Mouse (Mus musculus) liver, embryonic 14.5 days (tissue): ENCODE measurements around the gene Idh2.

Source experiments
- CTCF ChIP-seq: IDR thresholded peaks from 2 replicates; pipeline ENCODE4 v1.5.1; 2016; ENCODE audit warnings: antibody characterized with exemption, low read depth, control low read depth
- EP300 ChIP-seq: IDR thresholded peaks from 2 replicates; pipeline ENCODE4 v1.6.1; 2016; ENCODE audit warnings: antibody characterized with exemption, low read depth

DNA sequence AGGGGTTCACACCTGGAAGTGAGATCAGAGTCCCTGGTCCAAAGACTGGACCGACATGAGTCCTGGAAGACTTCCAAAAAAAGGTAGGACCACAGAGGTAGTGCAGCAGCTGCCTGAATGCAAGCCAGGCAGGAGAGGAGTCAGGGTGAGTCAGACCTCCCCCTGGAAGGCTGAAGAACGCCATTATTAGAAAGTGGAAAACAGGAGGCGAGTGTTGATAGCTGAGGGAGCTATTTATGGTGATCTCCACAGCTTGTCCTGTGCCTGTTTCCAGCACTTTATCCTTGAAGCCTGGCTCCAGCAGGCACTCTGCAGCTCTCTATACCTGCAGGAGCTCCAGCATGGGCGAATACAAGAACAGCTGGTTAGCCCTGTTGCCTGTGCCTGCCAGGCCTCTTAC is 4.0 kb upstream of the Idh2 start:
- TF ChIP-seq CTCF (no peak), EP300 (no peak)
